Mouse (Mus musculus) urinary bladder, postnatal 25 days (tissue): ENCODE data around the gene Ubl4b.

ENCODE experiments used
- DNase-seq: peaks from one replicate; pipeline ENCODE4 v3.0.0; 2022; ENCODE audit warnings: low spot score

Gene Ubl4b

GRCm38 (mm10) chr3:107567766-107568165 is 12.9 kb upstream of the Ubl4b start:
- no peak for DNase-seq

GRCm38 (mm10) chr3:107565331-107565730 is 10.5 kb upstream of the Ubl4b start:
- no peak for DNase-seq

- no peak for DNase-seq
Measured at GRCm38 (mm10) chr3:107563880-107564279, 9.0 kb upstream of the Ubl4b start.

- DNase-seq, result no peak
Measured at GRCm38 (mm10) chr3:107562591-107562990, 7.7 kb upstream of the Ubl4b start.

GRCm38 (mm10) chr3:107562104-107562503 is 7.2 kb upstream of the Ubl4b start:
- DNase-seq, result no peak

GRCm38 (mm10) chr3:107559183-107559582 is 4.3 kb upstream of the Ubl4b start:
- peak; percentile 37 for DNase-seq

GRCm38 (mm10) chr3:107558740-107559139 is 3.9 kb upstream of the Ubl4b start:
- DNase-seq, result no peak

GRCm38 (mm10) chr3:107550409-107551049 is 4.3 kb downstream of the Ubl4b start:
- DNase-seq, result peak; percentile 55

- DNase-seq, result no peak
Measured at GRCm38 (mm10) chr3:107546956-107547355, 7.9 kb downstream of the Ubl4b start.

- DNase-seq, result no peak
Measured at GRCm38 (mm10) chr3:107545716-107546412, 9.0 kb downstream of the Ubl4b start.

- no peak for DNase-seq
Measured at GRCm38 (mm10) chr3:107545278-107545677, 9.6 kb downstream of the Ubl4b start.

- DNase-seq, result no peak
Measured at GRCm38 (mm10) chr3:107543158-107544080, 11.5 kb downstream of the Ubl4b start.

GRCm38 (mm10) chr3:107542584-107542983 is 12.3 kb downstream of the Ubl4b start:
- no peak for DNase-seq

- DNase-seq, result no peak
Measured at GRCm38 (mm10) chr3:107537504-107537889, 17.4 kb downstream of the Ubl4b start.

GRCm38 (mm10) chr3:107536810-107537503 is 17.9 kb downstream of the Ubl4b start:
- DNase-seq, result no peak

GRCm38 (mm10) chr3:107534951-107535350 is 19.9 kb downstream of the Ubl4b start:
- no peak for DNase-seq

- DNase-seq, result no peak
Measured at GRCm38 (mm10) chr3:107533532-107533931, 21.3 kb downstream of the Ubl4b start.

- no peak for DNase-seq
Measured at GRCm38 (mm10) chr3:107530581-107530980, 24.3 kb downstream of the Ubl4b start.

GRCm38 (mm10) chr3:107529182-107529581 is 25.7 kb downstream of the Ubl4b start:
- DNase-seq, result no peak

- no peak for DNase-seq
Measured at GRCm38 (mm10) chr3:107528401-107529118, 26.3 kb downstream of the Ubl4b start.

GRCm38 (mm10) chr3:107524547-107524946 is 30.3 kb downstream of the Ubl4b start:
- DNase-seq, result no peak
